Mouse (Mus musculus) CH12.LX (cell line): ENCODE measurements around the gene Igfals.

Experiments
- BHLHE40 ChIP-seq: IDR thresholded peaks from 2 replicates; pipeline ENCODE4 v1.6.1; 2011; ENCODE audit warnings: mild to moderate bottlenecking, low read depth, low read length, improper control_type of control experiment
- CHD2 ChIP-seq: IDR thresholded peaks from 2 replicates; pipeline ENCODE4 v1.6.1; 2011; ENCODE audit warnings: low read length, improper control_type of control experiment
- CTCF ChIP-seq, 2 experiments: IDR thresholded peaks in 1 of 2; conservative IDR thresholded peaks in 1 of 2; 2 replicates each; pipeline ENCODE4 v1.5.1; 2011 to 2012; ENCODE audit warnings: low read depth in 2 of 2, low read length in 2 of 2, improper control_type of control experiment in 1 of 2, inconsistent platforms in 1 of 2, mild to moderate bottlenecking in 1 of 2, moderate library complexity in 1 of 2
- E2F4 ChIP-seq: IDR thresholded peaks from 2 replicates; pipeline ENCODE4 v1.6.1; 2011; ENCODE audit warnings: low read depth, low read length, improper control_type of control experiment; ENCODE audit not compliant: insufficient replicate concordance
- EP300 ChIP-seq: IDR thresholded peaks from 2 replicates; pipeline ENCODE4 v1.6.1; 2011; ENCODE audit warnings: low read length, improper control_type of control experiment
- KAT2A ChIP-seq: IDR thresholded peaks from 2 replicates; pipeline ENCODE4 v1.6.1; 2012; ENCODE audit warnings: low read length, improper control_type of control experiment, inconsistent platforms; ENCODE audit not compliant: insufficient replicate concordance
- MAX ChIP-seq: IDR thresholded peaks from 2 replicates; pipeline ENCODE4 v1.6.1; 2011; ENCODE audit warnings: low read length, improper control_type of control experiment
- MEF2A ChIP-seq: IDR thresholded peaks from 2 replicates; pipeline ENCODE4 v1.6.1; 2014; ENCODE audit warnings: low read depth, mild to moderate bottlenecking, inconsistent platforms, low read length, improper control_type of control experiment, borderline replicate concordance
- POLR2A ChIP-seq: IDR thresholded peaks from 2 replicates; pipeline ENCODE4 v1.6.1; 2011; ENCODE audit warnings: low read depth, mild to moderate bottlenecking, improper control_type of control experiment, low read length
- POLR2AphosphoS2 ChIP-seq: IDR thresholded peaks from 2 replicates; pipeline ENCODE4 v1.6.1; 2011; ENCODE audit warnings: low read depth, low read length, improper control_type of control experiment
- SIN3A ChIP-seq: IDR thresholded peaks from 2 replicates; pipeline ENCODE4 v1.6.1; 2012; ENCODE audit warnings: low read length, improper control_type of control experiment, inconsistent platforms
- SMC3 ChIP-seq: IDR thresholded peaks from 2 replicates; pipeline ENCODE4 v1.6.1; 2011; ENCODE audit warnings: low read depth, low read length, improper control_type of control experiment
- UBTF ChIP-seq: IDR thresholded peaks from 2 replicates; pipeline ENCODE4 v1.6.1; 2012; ENCODE audit warnings: low read depth, mild to moderate bottlenecking, inconsistent platforms, low read length, improper control_type of control experiment, moderate library complexity
- ZNF384 ChIP-seq: IDR thresholded peaks from 2 replicates; pipeline ENCODE4 v1.6.1; 2012; ENCODE audit warnings: low read depth, low read length, improper control_type of control experiment, inconsistent platforms

- no peak for TF ChIP-seq CTCF (conservative IDR thresholded peaks at IDR 0.05 in 1 of 2, IDR thresholded peaks at IDR 0.05 in 1 of 2; ENCODE audit: low read depth in 2 of 2, low read length in 2 of 2)
- no peak for TF ChIP-seq E2F4
- TF ChIP-seq POLR2AphosphoS2: no peak
- TF ChIP-seq UBTF: no peak
- TF ChIP-seq CHD2: no peak
- no peak for TF ChIP-seq ZNF384
- no peak for TF ChIP-seq BHLHE40
- TF ChIP-seq POLR2A: no peak
- no peak for TF ChIP-seq SIN3A
- no peak for TF ChIP-seq EP300
- TF ChIP-seq MEF2A: no peak
- no peak for TF ChIP-seq SMC3
- TF ChIP-seq KAT2A: no peak
- TF ChIP-seq MAX: no peak
Measured at GRCm38 (mm10) chr17:24874405-24874745, 8.6 kb downstream of the Igfals start.
